Mouse (Mus musculus): Measurements from ENCODE around the gene Rinl. TPM values are rescaled to one million over a fixed set of nuclear protein-coding genes. Genes with fewer than 3 reads are reported as not detected.
A peak's percentile ranks its signal among the peaks of the same experiment; 100 is the strongest.

Gene Rinl
- polyA plus RNA-seq, 1 experiment from 2014 or later, result 5.2 TPM

DNA sequence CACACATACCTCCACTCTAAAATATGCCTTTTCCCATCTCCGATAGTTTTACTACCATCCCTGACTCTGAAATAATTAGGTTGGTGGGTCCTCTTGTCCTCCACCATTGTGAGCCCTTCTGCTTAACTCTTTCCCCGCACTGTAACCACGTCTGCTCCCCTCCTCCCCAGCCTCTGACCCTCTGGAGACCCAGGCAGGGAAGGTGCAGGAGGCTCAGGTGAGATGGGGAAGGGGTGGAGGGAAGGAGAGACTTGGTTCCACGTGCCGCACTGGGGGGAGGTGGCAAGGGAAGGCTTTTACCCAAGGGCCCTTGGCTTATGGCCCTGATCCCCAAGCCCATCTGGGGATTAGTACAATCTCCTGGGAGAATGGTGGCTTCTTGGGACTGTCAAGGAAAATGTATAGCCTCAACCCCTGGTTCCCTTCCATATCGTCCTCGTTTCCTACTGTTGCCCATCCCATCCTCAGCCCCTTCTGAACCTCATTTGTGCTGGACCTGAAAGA is 21.3 kb upstream of the Rinl start, which contains the start of gene Nfkbib:
TSS of gene Nfkbib (minus strand) at position 51 of the 504 bp plus-strand sequence.
- Histone ChIP-seq H3K4me1 (peaks cover 23% of the 10 kb centered on the region), H3K27me3 (ENCODE audit: insufficient read depth, poor library complexity, severe bottlenecking) (no peaks in the 10 kb centered on the region), H3K36me3 (0 out of 2 replicates have a peak, but pooled peaks cover 3% of the 10 kb centered on the region), H3K9me3 (no peaks in the 10 kb centered on the region), H3K27ac (peak within 1 kb of the TSS; percentile 87), H3K4me3 (peak within 1 kb of the TSS; percentile 84)
- no peak for DNase-seq (ENCODE audit: low spot score)
- 71% methylated on average over 7 of the region's 7 CpGs for WGBS

GRCm38 (mm10) chr7:28769414-28769958 is 19.3 kb upstream of the Rinl start:
- no peak for DNase-seq (ENCODE audit: low spot score)
- Histone ChIP-seq H3K9me3 (no peaks in the 10 kb centered on the region), H3K4me1 (peaks cover 35% of the 10 kb centered on the region), H3K27ac (no peak overlapping the region), H3K36me3 (peaks cover 4% of the 10 kb centered on the region), H3K27me3 (ENCODE audit: insufficient read depth, poor library complexity, severe bottlenecking) (no peaks in the 10 kb centered on the region), H3K4me3 (no peak overlapping the region)
- WGBS, result 88% methylated on average over 9 of the region's 9 CpGs

DNA sequence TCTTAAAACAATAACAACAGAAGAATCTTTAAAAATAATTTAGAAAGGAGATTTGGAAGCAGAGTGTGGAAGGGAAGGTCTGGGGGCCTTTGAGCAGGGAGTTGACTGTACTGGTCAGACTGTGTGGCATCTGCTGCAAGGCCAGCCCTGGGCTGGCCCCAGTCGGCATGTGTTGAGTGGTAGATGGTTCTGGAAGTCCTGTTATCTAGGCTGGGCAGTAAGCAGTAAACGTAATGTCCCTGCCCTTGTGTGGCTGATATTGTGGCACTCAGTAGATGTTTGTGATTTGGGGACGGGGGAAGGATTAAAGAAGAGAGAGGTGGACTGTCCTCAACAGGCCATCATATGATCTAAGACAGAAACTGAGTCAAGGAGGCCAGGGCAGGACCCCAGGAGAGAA is 18.5 kb upstream of the Rinl start:
- H3K4me1 ChIP-seq, result peaks cover 28% of the 10 kb centered on the region
- H3K27ac ChIP-seq, result no peak overlapping the region
- H3K36me3 ChIP-seq, result peaks cover 11% of the 10 kb centered on the region
- H3K27me3 ChIP-seq (ENCODE audit: insufficient read depth, poor library complexity, severe bottlenecking), result no peaks in the 10 kb centered on the region
- no peaks in the 10 kb centered on the region for H3K9me3 ChIP-seq
- DNase-seq (ENCODE audit: low spot score), result no peak
- H3K4me3 ChIP-seq, result no peak overlapping the region
- WGBS, result 68% methylated on average over 3 of the region's 3 CpGs

DNA sequence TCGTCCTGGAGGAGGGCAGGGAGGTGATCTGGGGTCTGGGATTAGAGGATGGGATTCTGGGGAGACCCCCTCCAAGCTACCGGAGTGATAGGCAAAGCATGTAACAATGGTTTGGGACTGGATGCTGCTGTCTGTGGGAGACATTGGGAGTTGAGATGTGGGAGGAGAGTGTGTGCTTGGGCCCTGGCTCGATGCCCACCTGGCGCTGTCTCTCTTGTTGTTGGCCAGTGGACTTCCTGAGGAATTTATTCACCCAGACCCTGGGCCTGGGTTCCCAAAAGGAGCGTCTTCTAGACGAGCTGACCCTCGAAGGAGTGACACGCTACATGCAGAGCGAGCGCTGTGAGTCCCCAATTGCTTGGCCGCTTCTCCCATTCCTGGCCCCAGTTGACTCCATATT is 16.9 kb upstream of the Rinl start:
- DNase-seq (ENCODE audit: low spot score), result no peak
- Histone ChIP-seq H3K4me3 (no peak overlapping the region), H3K4me1 (peaks cover 21% of the 10 kb centered on the region), H3K9me3 (no peaks in the 10 kb centered on the region), H3K27ac (no peak overlapping the region), H3K27me3 (ENCODE audit: insufficient read depth, poor library complexity, severe bottlenecking) (no peaks in the 10 kb centered on the region), H3K36me3 (peaks cover 17% of the 10 kb centered on the region)
- WGBS, result 88% methylated on average over 11 of the region's 11 CpGs

DNA sequence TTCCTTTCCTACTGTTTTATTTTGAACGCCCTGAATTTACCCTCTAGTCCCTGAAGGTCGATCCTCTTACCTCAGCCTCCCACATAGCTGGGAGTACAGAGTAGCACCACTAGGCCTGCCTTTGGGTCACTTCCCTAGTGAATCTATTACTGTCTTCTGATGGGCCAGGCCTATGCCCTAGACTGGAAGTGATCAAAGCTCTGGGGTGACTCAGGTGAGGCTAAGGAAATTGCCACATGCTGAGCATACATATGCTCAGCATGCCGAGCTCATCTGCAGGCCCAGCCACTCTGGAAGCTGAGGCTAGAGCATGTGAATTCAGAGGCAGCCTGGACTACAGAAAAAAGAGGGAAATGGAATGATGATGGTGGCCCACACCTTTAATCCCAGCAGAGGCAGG is 15.6 kb upstream of the Rinl start:
- Histone ChIP-seq H3K9me3 (no peaks in the 10 kb centered on the region), H3K36me3 (peaks cover 22% of the 10 kb centered on the region)
- WGBS, result 59% methylated on average over 3 of the region's 3 CpGs

DNA sequence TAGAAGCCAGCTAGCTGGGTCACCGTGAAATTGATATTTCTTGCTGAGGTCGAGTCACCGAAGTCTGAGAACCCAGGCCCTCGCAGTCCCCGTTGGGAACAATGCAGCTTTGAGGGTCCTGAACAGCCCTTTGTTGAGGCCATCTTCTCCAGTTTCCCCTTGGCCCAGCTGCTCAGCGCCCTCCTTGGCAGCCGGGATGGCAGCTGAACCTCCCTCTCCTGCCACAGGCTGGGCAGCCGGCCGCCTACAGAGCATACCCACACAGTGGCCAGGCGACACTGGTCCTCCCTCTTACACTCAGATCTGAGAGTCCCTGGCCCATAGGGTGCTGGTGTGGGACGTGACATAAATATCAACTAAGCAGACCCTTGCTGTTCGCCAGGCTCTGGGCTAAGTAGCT is 14.6 kb upstream of the Rinl start:
- H3K27me3 ChIP-seq (ENCODE audit: insufficient read depth, poor library complexity, severe bottlenecking), result no peaks in the 10 kb centered on the region
- H3K9me3 ChIP-seq, result no peaks in the 10 kb centered on the region
- peaks cover 11% of the 10 kb centered on the region for H3K4me1 ChIP-seq
- no peak for DNase-seq (ENCODE audit: low spot score)
- no peak overlapping the region for H3K27ac ChIP-seq
- H3K4me3 ChIP-seq, result no peak overlapping the region
- 82% methylated on average over 12 of the region's 12 CpGs for WGBS
- peaks cover 26% of the 10 kb centered on the region for H3K36me3 ChIP-seq

More for the DNA sequence above, 15.6 kb upstream of the Rinl start:
- H3K4me1 ChIP-seq, result peaks cover 11% of the 10 kb centered on the region
- H3K27me3 ChIP-seq (ENCODE audit: insufficient read depth, poor library complexity, severe bottlenecking), result no peaks in the 10 kb centered on the region
- DNase-seq (ENCODE audit: low spot score), result no peak
- H3K4me3 ChIP-seq, result no peak overlapping the region
- H3K27ac ChIP-seq, result no peak overlapping the region

DNA sequence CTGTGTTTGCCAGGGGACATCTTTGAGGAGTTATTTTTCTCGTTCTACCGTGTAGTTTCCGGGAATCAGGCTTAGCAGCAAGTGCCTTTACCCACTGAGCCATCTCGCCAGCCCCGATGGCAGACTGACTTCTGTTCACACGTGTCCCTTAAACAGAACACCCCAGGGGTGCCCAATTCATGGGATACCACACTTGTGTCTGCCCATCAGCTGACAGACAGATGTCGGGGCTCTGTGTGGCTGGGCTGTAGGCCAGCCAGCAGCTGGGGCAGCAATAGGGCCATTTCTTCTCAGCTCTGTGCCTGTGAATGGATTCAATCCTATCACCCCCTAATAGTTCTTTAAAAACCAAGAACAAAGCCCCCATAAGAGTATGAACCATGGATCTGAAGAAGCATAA is 13.6 kb upstream of the Rinl start:
- DNase-seq (ENCODE audit: low spot score), result no peak
- Histone ChIP-seq H3K4me1 (peaks cover 13% of the 10 kb centered on the region), H3K36me3 (peaks cover 26% of the 10 kb centered on the region), H3K4me3 (no peak overlapping the region), H3K27me3 (ENCODE audit: insufficient read depth, poor library complexity, severe bottlenecking) (no peaks in the 10 kb centered on the region), H3K9me3 (no peaks in the 10 kb centered on the region), H3K27ac (no peak overlapping the region)
- 85% methylated on average over 7 of the region's 7 CpGs for WGBS

DNA sequence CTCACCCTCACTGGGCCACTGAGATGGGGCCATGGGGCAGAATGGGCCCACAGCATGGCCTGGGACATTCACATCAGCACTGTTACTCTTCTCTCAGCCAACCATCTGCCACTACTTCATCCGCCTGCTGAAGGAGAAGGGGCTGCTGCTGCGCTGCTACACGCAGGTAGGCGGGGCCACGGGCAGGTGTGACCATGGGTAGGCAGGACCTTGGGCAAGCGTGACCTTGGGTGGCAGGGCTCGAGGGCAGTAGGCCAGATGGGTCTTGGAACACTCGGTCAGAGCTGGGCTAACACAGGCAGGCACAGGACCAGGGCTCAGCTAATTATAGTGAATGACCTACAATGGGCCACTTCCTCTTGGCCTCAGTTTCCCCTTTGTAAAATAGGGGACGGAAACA is 9.9 kb upstream of the Rinl start:
- H3K36me3 ChIP-seq, result peaks cover 29% of the 10 kb centered on the region
- H3K9me3 ChIP-seq, result no peaks in the 10 kb centered on the region
- no peak overlapping the region for H3K4me3 ChIP-seq
- peaks cover 23% of the 10 kb centered on the region for H3K4me1 ChIP-seq
- H3K27ac ChIP-seq, result no peak overlapping the region
- no peaks in the 10 kb centered on the region for H3K27me3 ChIP-seq (ENCODE audit: insufficient read depth, poor library complexity, severe bottlenecking)
- 82% methylated on average over 9 of the region's 9 CpGs for WGBS
- no peak for DNase-seq (ENCODE audit: low spot score)

GRCm38 (mm10) chr7:28780067-28780658 is 8.6 kb upstream of the Rinl start:
- H3K9me3 ChIP-seq, result no peaks in the 10 kb centered on the region
- no peaks in the 10 kb centered on the region for H3K27me3 ChIP-seq (ENCODE audit: insufficient read depth, poor library complexity, severe bottlenecking)
- peak; percentile 86 for DNase-seq (ENCODE audit: low spot score)
- H3K36me3 ChIP-seq, result peaks cover 24% of the 10 kb centered on the region; the same call in 1 of the 2 replicates
- WGBS, result 48% methylated on average over 6 of the region's 6 CpGs
- no peak overlapping the region for H3K4me3 ChIP-seq
- H3K27ac ChIP-seq, result peak overlapping the region; percentile 67; the same call in 1 of the 2 replicates
- H3K4me1 ChIP-seq, result peaks cover 28% of the 10 kb centered on the region

GRCm38 (mm10) chr7:28780857-28781256 is 7.9 kb upstream of the Rinl start:
- Histone ChIP-seq H3K27ac (no peak overlapping the region), H3K36me3 (peaks cover 21% of the 10 kb centered on the region), H3K9me3 (no peaks in the 10 kb centered on the region), H3K4me3 (no peak overlapping the region), H3K4me1 (peaks cover 28% of the 10 kb centered on the region), H3K27me3 (ENCODE audit: insufficient read depth, poor library complexity, severe bottlenecking) (no peaks in the 10 kb centered on the region)
- DNase-seq (ENCODE audit: low spot score), result no peak
- 72% methylated on average over 7 of the region's 7 CpGs for WGBS

DNA sequence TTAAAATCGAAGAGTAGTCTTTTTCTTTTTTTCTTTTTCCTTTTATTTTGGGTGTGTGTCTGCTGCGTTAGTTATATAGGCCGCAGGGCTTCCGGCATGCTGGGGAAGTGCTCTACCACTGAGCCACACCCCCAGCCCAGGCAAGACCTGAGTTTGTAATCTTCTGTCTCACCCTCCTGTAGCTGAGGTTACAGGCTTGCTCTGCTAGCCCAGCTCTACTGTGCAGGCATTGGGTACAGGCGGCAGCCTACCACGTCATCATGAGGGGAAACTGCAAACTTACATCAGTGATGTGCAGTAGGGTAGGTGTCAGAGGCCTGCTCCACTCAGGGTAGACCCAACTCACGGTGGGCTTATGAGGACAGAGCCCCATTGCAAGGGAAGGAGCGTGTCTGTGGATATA is 7.5 kb upstream of the Rinl start:
- peaks cover 24% of the 10 kb centered on the region for H3K36me3 ChIP-seq
- 86% methylated on average over 8 of the region's 8 CpGs for WGBS

DNA sequence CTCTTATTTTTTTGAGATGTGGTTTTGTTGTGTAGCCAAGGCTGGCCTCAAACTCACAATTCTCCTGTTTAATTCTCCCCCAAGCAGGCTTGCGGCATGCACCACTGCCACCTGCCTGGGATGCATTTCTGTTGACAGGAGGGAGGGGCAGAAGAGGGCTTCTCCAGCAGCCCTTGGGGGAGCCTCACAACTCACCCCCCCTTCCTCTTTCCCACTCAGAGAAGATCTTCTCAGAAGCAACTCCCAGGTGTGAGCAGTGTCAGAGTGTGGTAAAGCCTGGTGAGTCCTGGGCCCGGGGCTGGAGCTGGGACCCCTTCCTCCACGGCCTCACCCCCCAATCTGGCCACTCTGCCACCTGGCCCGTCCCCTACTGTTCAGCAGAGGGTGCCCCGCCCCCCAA is 3.6 kb upstream of the Rinl start:
- H3K4me1 ChIP-seq, result peaks cover 38% of the 10 kb centered on the region
- WGBS, result 71% methylated on average over 5 of the region's 5 CpGs

More for the DNA sequence above, 7.5 kb upstream of the Rinl start:
- Histone ChIP-seq H3K27me3 (ENCODE audit: insufficient read depth, poor library complexity, severe bottlenecking) (no peaks in the 10 kb centered on the region), H3K27ac (no peak overlapping the region), H3K4me3 (no peak overlapping the region), H3K9me3 (no peaks in the 10 kb centered on the region), H3K4me1 (peaks cover 28% of the 10 kb centered on the region)
- no peak for DNase-seq (ENCODE audit: low spot score)

GRCm38 (mm10) chr7:28787884-28788283 is 885 bp upstream of the Rinl start:
- no peak overlapping the region for H3K4me3 ChIP-seq
- H3K9me3 ChIP-seq, result no peaks in the 10 kb centered on the region
- peaks cover 23% of the 10 kb centered on the region for H3K36me3 ChIP-seq
- no peak for DNase-seq (ENCODE audit: low spot score)
- WGBS, result 89% methylated on average over 9 of the region's 9 CpGs
- peaks cover 27% of the 10 kb centered on the region for H3K4me1 ChIP-seq
- no peaks in the 10 kb centered on the region for H3K27me3 ChIP-seq (ENCODE audit: insufficient read depth, poor library complexity, severe bottlenecking)
- peak overlapping the region; percentile 3; the same call in 1 of the 2 replicates for H3K27ac ChIP-seq

More for the DNA sequence above, 3.6 kb upstream of the Rinl start:
- H3K36me3 ChIP-seq, result peaks cover 23% of the 10 kb centered on the region
- H3K9me3 ChIP-seq, result no peaks in the 10 kb centered on the region
- no peak overlapping the region for H3K4me3 ChIP-seq
- H3K27me3 ChIP-seq (ENCODE audit: insufficient read depth, poor library complexity, severe bottlenecking), result no peaks in the 10 kb centered on the region
- no peak overlapping the region for H3K27ac ChIP-seq
- DNase-seq (ENCODE audit: low spot score), result no peak

Data from heart, embryonic 10.5 days (tissue).